8 mouse cellular contexts compared by ENCODE assay signal in the genomic region with DNA sequence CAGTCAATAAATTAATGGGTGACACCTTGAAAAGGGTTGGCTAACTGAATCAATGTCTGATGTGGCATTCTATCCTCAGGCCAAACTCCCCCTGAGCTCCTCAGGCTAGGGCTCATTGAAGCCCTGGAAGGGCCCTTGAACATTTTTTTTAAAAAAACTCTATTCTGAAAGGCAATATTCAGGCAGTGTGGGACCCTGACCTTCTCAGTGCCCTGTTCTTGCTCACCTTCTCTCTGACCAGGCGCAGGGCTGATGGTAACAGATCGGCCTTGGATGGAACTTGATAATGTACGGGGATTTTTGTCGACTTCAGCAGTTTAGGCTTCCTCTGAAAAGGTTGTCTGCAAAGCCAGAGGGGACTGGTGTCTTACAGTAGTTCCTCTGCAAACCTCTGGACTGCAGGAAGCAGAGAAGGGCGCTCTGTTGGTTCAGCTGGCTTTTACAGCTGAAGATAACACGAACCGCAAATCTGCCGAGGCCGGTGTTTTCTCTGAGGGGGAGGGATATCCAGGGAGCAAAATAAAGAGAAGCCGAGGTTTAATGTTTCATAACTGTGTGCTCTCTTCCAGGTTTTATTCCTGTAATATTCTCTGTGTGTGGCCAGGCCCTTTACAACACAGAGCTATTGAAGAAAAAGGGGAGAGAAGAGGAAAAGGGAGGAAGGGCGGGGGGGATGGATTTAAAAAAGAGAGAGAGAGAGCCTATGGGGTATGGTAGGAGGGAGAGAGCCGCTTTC.
A peak's percentile ranks its signal among the peaks of the same experiment; 100 is the strongest.
DNase-seq lines count a peak whose midpoint lies in the region; ATAC-seq and TF ChIP-seq lines count a peak whose summit lies in the region.

No protein-coding gene starts in this region.

- no peaks in the 10 kb centered on the region for H3K9me3 ChIP-seq in liver, postnatal 0 days (ENCODE audit: low read length)

- TF ChIP-seq CTCF in liver, postnatal 0 days (IDR thresholded peaks at IDR 0.05; ENCODE audit: low read depth), result no peak
- TF ChIP-seq CTCF in layer of hippocampus, adult 2 months (conservative IDR thresholded peaks at IDR 0.05), result no peak

- H3K4me3 ChIP-seq in liver, postnatal 0 days (ENCODE audit: low read depth, low read length), result no peak overlapping the region
- no peak overlapping the region for H3K4me3 ChIP-seq in layer of hippocampus, adult 2 months

- H3K27me3 ChIP-seq in liver, postnatal 0 days (ENCODE audit: insufficient read depth, low read length), result no peaks in the 10 kb centered on the region

- DNase-seq in gastrocnemius, adult 18-20 months (ENCODE audit: low spot score), result peak; percentile 4
- no peak for DNase-seq in gastrocnemius, postnatal 10 days
- DNase-seq in thymus, postnatal 14 days, result peak; percentile 30
- DNase-seq in thymus, adult 18-20 months, result no peak
- no peak for DNase-seq in liver, postnatal 0 days
- DNase-seq in layer of hippocampus, adult 2 months (ENCODE audit: low spot score in 2 of 2), result no peak
- no peak for DNase-seq in spleen, adult 18-20 months
- no peak for DNase-seq in gastrocnemius, postnatal 36 days

- 0 out of 2 replicates have a peak overlapping the region, but pooled peaks have one; percentile 22 for H3K4me2 ChIP-seq in liver, postnatal 0 days (ENCODE audit: low read depth, low read length)

- 16% methylated on average over 12 of the region's 12 CpGs for WGBS in liver, postnatal 0 days (ENCODE audit: insufficient replicate concordance)

- intact Hi-C loops in gastrocnemius, postnatal 36 days (cut with DNase I), result no loop called here

- H3K4me1 ChIP-seq in liver, postnatal 0 days (ENCODE audit: insufficient read depth), result no peaks in the 10 kb centered on the region

- H3K9ac ChIP-seq in liver, postnatal 0 days (replicated peaks), result no peak overlapping the region

- no peak for TF ChIP-seq EP300 in liver, postnatal 0 days (IDR thresholded peaks at IDR 0.05; ENCODE audit: low read depth)

- no peaks in the 10 kb centered on the region for H3K36me3 ChIP-seq in liver, postnatal 0 days (replicated peaks; ENCODE audit: insufficient read depth, low read length)

- H3K27ac ChIP-seq in liver, postnatal 0 days (ENCODE audit: low read depth), result no peak overlapping the region
- H3K27ac ChIP-seq in layer of hippocampus, adult 2 months, result no peak overlapping the region

- no peak for ATAC-seq in liver, postnatal 0 days

Comparison
In these comparisons a context has a peak if more than half of its experiments do, and no peak if none do; other contexts are left out.
1. DNase-seq: peak in gastrocnemius, adult 18-20 months (single experiment) and thymus, postnatal 14 days (single experiment); none in gastrocnemius, postnatal 10 days (single experiment), thymus, adult 18-20 months (0 of 2), liver, postnatal 0 days (single experiment), layer of hippocampus, adult 2 months (0 of 2), spleen, adult 18-20 months (0 of 2) and gastrocnemius, postnatal 36 days (0 of 2).